Mouse (Mus musculus): ENCODE measurements around the gene Slc7a1. TPM values are rescaled to one million over a fixed set of nuclear protein-coding genes. Genes with fewer than 3 reads are reported as not detected.

The Slc7a1 gene
- polyA plus RNA-seq, 1 experiment from 2014 or later, result 10.8 TPM

- no peak for TF ChIP-seq CTCF (IDR thresholded peaks at IDR 0.05; ENCODE audit: low read depth)
- no peak overlapping the region for H3K9ac ChIP-seq (ENCODE audit: low read depth, low read length)
- H3K27me3 ChIP-seq (replicated peaks; ENCODE audit: control insufficient read depth, insufficient read depth, low read length), result no peaks in the 10 kb centered on the region
- no peaks in the 10 kb centered on the region for H3K36me3 ChIP-seq (ENCODE audit: control insufficient read depth, insufficient read depth)
- H3K4me3 ChIP-seq (ENCODE audit: low read depth, low read length), result no peak overlapping the region
- H3K4me1 ChIP-seq (replicated peaks; ENCODE audit: control insufficient read depth, insufficient read depth, low read length), result no peaks in the 10 kb centered on the region
- H3K4me2 ChIP-seq (replicated peaks; ENCODE audit: low read depth), result no peak overlapping the region
- H3K27ac ChIP-seq (ENCODE audit: low read depth, low read length), result no peak overlapping the region
- ATAC-seq, result no peak
- H3K9me3 ChIP-seq (ENCODE audit: control insufficient read depth), result no peaks in the 10 kb centered on the region
- WGBS, result 81% methylated on average over 6 of the region's 6 CpGs
Observed at GRCm38 (mm10) chr5:148425136-148425535, 25.4 kb upstream of the Slc7a1 start.

- 18% methylated on average over 2 of the region's 2 CpGs for WGBS
- TF ChIP-seq CTCF (IDR thresholded peaks at IDR 0.05; ENCODE audit: low read depth), result no peak
- no peak overlapping the region for H3K9ac ChIP-seq (ENCODE audit: low read depth, low read length)
- no peak; the same call in 1 of the 2 replicates for ATAC-seq
- H3K4me2 ChIP-seq (replicated peaks; ENCODE audit: low read depth), result no peak overlapping the region
- H3K27me3 ChIP-seq (replicated peaks; ENCODE audit: control insufficient read depth, insufficient read depth, low read length), result no peaks in the 10 kb centered on the region
- no peaks in the 10 kb centered on the region for H3K4me1 ChIP-seq (replicated peaks; ENCODE audit: control insufficient read depth, insufficient read depth, low read length)
- no peak overlapping the region for H3K4me3 ChIP-seq (ENCODE audit: low read depth, low read length)
- no peak overlapping the region for H3K27ac ChIP-seq (ENCODE audit: low read depth, low read length)
- no peaks in the 10 kb centered on the region for H3K36me3 ChIP-seq (ENCODE audit: control insufficient read depth, insufficient read depth)
- no peaks in the 10 kb centered on the region for H3K9me3 ChIP-seq (ENCODE audit: control insufficient read depth)
Observed at GRCm38 (mm10) chr5:148421326-148421725, 21.6 kb upstream of the Slc7a1 start.

- H3K4me3 ChIP-seq (ENCODE audit: low read depth, low read length), result peak overlapping the region; percentile 7; the same call in 1 of the 2 replicates
- H3K4me2 ChIP-seq (replicated peaks; ENCODE audit: low read depth), result peak overlapping the region; percentile 53
- no peaks in the 10 kb centered on the region for H3K27me3 ChIP-seq (replicated peaks; ENCODE audit: control insufficient read depth, insufficient read depth, low read length)
- no peak overlapping the region for H3K9ac ChIP-seq (ENCODE audit: low read depth, low read length)
- no peak overlapping the region for H3K27ac ChIP-seq (ENCODE audit: low read depth, low read length)
- WGBS, result 38% methylated on average over 9 of the region's 9 CpGs
- peak; percentile 57 for TF ChIP-seq CTCF (IDR thresholded peaks at IDR 0.05; ENCODE audit: low read depth)
- no peaks in the 10 kb centered on the region for H3K9me3 ChIP-seq (ENCODE audit: control insufficient read depth)
- peak; percentile 44 for ATAC-seq
- no peaks in the 10 kb centered on the region for H3K36me3 ChIP-seq (ENCODE audit: control insufficient read depth, insufficient read depth)
- H3K4me1 ChIP-seq (replicated peaks; ENCODE audit: control insufficient read depth, insufficient read depth, low read length), result no peaks in the 10 kb centered on the region
Observed at GRCm38 (mm10) chr5:148419112-148419526, 19.4 kb upstream of the Slc7a1 start.

GRCm38 (mm10) chr5:148418436-148418835 lies 18.7 kb upstream of the Slc7a1 start:
- no peak overlapping the region for H3K4me3 ChIP-seq (ENCODE audit: low read depth, low read length)
- H3K4me1 ChIP-seq (replicated peaks; ENCODE audit: control insufficient read depth, insufficient read depth, low read length), result no peaks in the 10 kb centered on the region
- no peak for TF ChIP-seq CTCF (IDR thresholded peaks at IDR 0.05; ENCODE audit: low read depth)
- H3K4me2 ChIP-seq (replicated peaks; ENCODE audit: low read depth), result no peak overlapping the region
- no peaks in the 10 kb centered on the region; the same call in 1 of the 2 replicates for H3K27me3 ChIP-seq (replicated peaks; ENCODE audit: control insufficient read depth, insufficient read depth, low read length)
- no peaks in the 10 kb centered on the region for H3K9me3 ChIP-seq (ENCODE audit: control insufficient read depth)
- no peak overlapping the region for H3K27ac ChIP-seq (ENCODE audit: low read depth, low read length)
- 93% methylated on average over 9 of the region's 9 CpGs for WGBS
- no peaks in the 10 kb centered on the region for H3K36me3 ChIP-seq (ENCODE audit: control insufficient read depth, insufficient read depth)
- ATAC-seq, result no peak
- no peak overlapping the region for H3K9ac ChIP-seq (ENCODE audit: low read depth, low read length)

GRCm38 (mm10) chr5:148417756-148418155 lies 18.1 kb upstream of the Slc7a1 start:
- 92% methylated on average over 1 of the region's 1 CpGs for WGBS
- no peaks in the 10 kb centered on the region for H3K4me1 ChIP-seq (replicated peaks; ENCODE audit: control insufficient read depth, insufficient read depth, low read length)
- no peak overlapping the region for H3K9ac ChIP-seq (ENCODE audit: low read depth, low read length)
- no peaks in the 10 kb centered on the region for H3K36me3 ChIP-seq (ENCODE audit: control insufficient read depth, insufficient read depth)
- no peak overlapping the region for H3K27ac ChIP-seq (ENCODE audit: low read depth, low read length)
- no peak overlapping the region for H3K4me3 ChIP-seq (ENCODE audit: low read depth, low read length)
- ATAC-seq, result no peak
- peak; percentile 36 for TF ChIP-seq CTCF (IDR thresholded peaks at IDR 0.05; ENCODE audit: low read depth)
- H3K4me2 ChIP-seq (replicated peaks; ENCODE audit: low read depth), result no peak overlapping the region
- H3K27me3 ChIP-seq (replicated peaks; ENCODE audit: control insufficient read depth, insufficient read depth, low read length), result no peaks in the 10 kb centered on the region; the same call in 1 of the 2 replicates
- no peaks in the 10 kb centered on the region for H3K9me3 ChIP-seq (ENCODE audit: control insufficient read depth)

- H3K9ac ChIP-seq (ENCODE audit: low read depth, low read length), result no peak overlapping the region
- no peaks in the 10 kb centered on the region for H3K36me3 ChIP-seq (ENCODE audit: control insufficient read depth, insufficient read depth)
- no peak overlapping the region for H3K27ac ChIP-seq (ENCODE audit: low read depth, low read length)
- no peak overlapping the region for H3K4me3 ChIP-seq (ENCODE audit: low read depth, low read length)
- 46% methylated on average over 10 of the region's 10 CpGs for WGBS
- TF ChIP-seq CTCF (IDR thresholded peaks at IDR 0.05; ENCODE audit: low read depth), result no peak
- no peaks in the 10 kb centered on the region for H3K4me1 ChIP-seq (replicated peaks; ENCODE audit: control insufficient read depth, insufficient read depth, low read length)
- ATAC-seq, result no peak
- H3K27me3 ChIP-seq (replicated peaks; ENCODE audit: control insufficient read depth, insufficient read depth, low read length), result no peaks in the 10 kb centered on the region; the same call in 1 of the 2 replicates
- H3K4me2 ChIP-seq (replicated peaks; ENCODE audit: low read depth), result no peak overlapping the region
- no peaks in the 10 kb centered on the region for H3K9me3 ChIP-seq (ENCODE audit: control insufficient read depth)
Observed at GRCm38 (mm10) chr5:148416461-148416860, 16.8 kb upstream of the Slc7a1 start.

GRCm38 (mm10) chr5:148414233-148414632 lies 14.5 kb upstream of the Slc7a1 start:
- no peak for ATAC-seq
- Histone ChIP-seq H3K36me3 (ENCODE audit: control insufficient read depth, insufficient read depth) (no peaks in the 10 kb centered on the region), H3K4me1 (replicated peaks; ENCODE audit: control insufficient read depth, insufficient read depth, low read length) (no peaks in the 10 kb centered on the region), H3K4me2 (replicated peaks; ENCODE audit: low read depth) (no peak overlapping the region), H3K9ac (ENCODE audit: low read depth, low read length) (no peak overlapping the region), H3K4me3 (ENCODE audit: low read depth, low read length) (no peak overlapping the region), H3K27me3 (replicated peaks; ENCODE audit: control insufficient read depth, insufficient read depth, low read length) (no peaks in the 10 kb centered on the region; the same call in 1 of the 2 replicates), H3K9me3 (ENCODE audit: control insufficient read depth) (no peaks in the 10 kb centered on the region), H3K27ac (ENCODE audit: low read depth, low read length) (no peak overlapping the region)
- whole genome bisulfite sequencing, result 34% methylated on average over 7 of the region's 7 CpGs
- no peak for TF ChIP-seq CTCF (IDR thresholded peaks at IDR 0.05; ENCODE audit: low read depth)
